Mouse (Mus musculus) C2C12 (cell line): Measurements from ENCODE around the gene Copa. TPM values are rescaled to one million over a fixed set of nuclear protein-coding genes. Genes with fewer than 3 reads are reported as not detected.
A peak's percentile ranks its signal among the peaks of the same experiment; 100 is the strongest.

Experiments
- H3K27me3 ChIP-seq: one replicate; pipeline ENCODE4 v1.6.1; 2011; ENCODE audit not compliant: control insufficient read depth, insufficient read depth, insufficient read length
- H3K36me3 ChIP-seq: one replicate; pipeline ENCODE4 v1.6.1; 2011; ENCODE audit not compliant: control insufficient read depth, insufficient read depth
- H3K4me3 ChIP-seq: one replicate; pipeline ENCODE4 v1.5.1; 2011; ENCODE audit warnings: mild to moderate bottlenecking, control low read depth; ENCODE audit not compliant: poor library complexity, insufficient read depth, severe bottlenecking
- H3K79me2 ChIP-seq: one replicate; pipeline ENCODE4 v1.6.1; 2011; ENCODE audit not compliant: control insufficient read depth, insufficient read depth
- H3K79me3 ChIP-seq: one replicate; pipeline ENCODE4 v1.6.1; 2011; ENCODE audit warnings: low read depth, control low read depth
- H3ac ChIP-seq: one replicate; pipeline ENCODE3; 2011; ENCODE audit warnings: low read depth; ENCODE audit not compliant: control insufficient read depth, insufficient read length
- CEBPB ChIP-seq: IDR thresholded peaks from one replicate; pipeline ENCODE4 v1.6.1; 2011; ENCODE audit warnings: low read depth, mild to moderate bottlenecking, control low read depth, moderate library complexity
- CTCF ChIP-seq: IDR thresholded peaks from one replicate; pipeline ENCODE4 v1.5.1; 2011; ENCODE audit not compliant: control insufficient read depth, insufficient read depth, insufficient read length
- FOSL1 ChIP-seq: IDR thresholded peaks from one replicate; pipeline ENCODE4 v1.8.0; 2011; ENCODE audit warnings: mild to moderate bottlenecking, low read length; ENCODE audit not compliant: poor library complexity, insufficient read depth, severe bottlenecking
- MAX ChIP-seq: IDR thresholded peaks from one replicate; pipeline ENCODE4 v1.6.1; 2011; ENCODE audit warnings: mild to moderate bottlenecking, control low read depth
- MYOD1 ChIP-seq: IDR thresholded peaks from one replicate; pipeline ENCODE4 v1.6.1; 2011; ENCODE audit warnings: low read depth; ENCODE audit not compliant: control insufficient read depth, insufficient read length
- MYOG ChIP-seq: IDR thresholded peaks from one replicate; pipeline ENCODE4 v1.6.1; 2011; ENCODE audit not compliant: control insufficient read depth, insufficient read length; ENCODE audit errors: extremely low read depth
- USF1 ChIP-seq: IDR thresholded peaks from one replicate; pipeline ENCODE4 v1.6.1; 2011; ENCODE audit warnings: low read depth, mild to moderate bottlenecking, control low read depth, moderate library complexity
- polyA plus RNA-seq: library from polyadenylated mRNA; unstranded; fragments of >200 nt; fragmentation: generic; extraction: Trizol; gene quantifications from one replicate; pipeline ENCODE4 v1.2.1, GENCODE M21; 2012; ENCODE audit warnings: missing spikeins

Copa gene
- polyA plus RNA-seq, 1 experiment: 113 TPM

DNA sequence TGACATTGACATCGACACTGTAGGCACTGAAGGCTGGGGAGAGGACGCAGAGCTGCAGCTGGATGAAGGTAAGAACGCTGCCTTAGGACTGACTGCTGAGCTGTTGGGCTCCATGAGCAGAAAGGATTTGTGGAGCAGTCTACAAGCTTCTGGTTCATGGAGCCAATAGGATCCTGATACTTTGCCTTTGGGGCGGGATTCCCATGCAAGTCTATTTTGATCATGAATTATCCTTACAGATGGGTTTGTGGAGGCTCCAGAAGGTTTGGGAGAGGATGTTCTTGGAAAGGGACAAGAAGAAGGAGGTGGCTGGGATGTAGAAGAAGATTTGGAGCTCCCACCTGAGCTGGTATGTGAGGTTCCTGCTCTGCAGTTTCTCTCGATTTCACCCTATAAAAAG, 34.6 kb downstream of the Copa start:
- Histone ChIP-seq H3K79me2 (no peaks in the 10 kb centered on the region), H3K36me3 (peaks cover 98% of the 10 kb centered on the region), H3K27me3 (no peaks in the 10 kb centered on the region), H3K79me3 (no peaks in the 10 kb centered on the region), H3K4me3 (no peak overlapping the region), H3ac (no peak overlapping the region)
- no peak for TF ChIP-seq MYOG

DNA sequence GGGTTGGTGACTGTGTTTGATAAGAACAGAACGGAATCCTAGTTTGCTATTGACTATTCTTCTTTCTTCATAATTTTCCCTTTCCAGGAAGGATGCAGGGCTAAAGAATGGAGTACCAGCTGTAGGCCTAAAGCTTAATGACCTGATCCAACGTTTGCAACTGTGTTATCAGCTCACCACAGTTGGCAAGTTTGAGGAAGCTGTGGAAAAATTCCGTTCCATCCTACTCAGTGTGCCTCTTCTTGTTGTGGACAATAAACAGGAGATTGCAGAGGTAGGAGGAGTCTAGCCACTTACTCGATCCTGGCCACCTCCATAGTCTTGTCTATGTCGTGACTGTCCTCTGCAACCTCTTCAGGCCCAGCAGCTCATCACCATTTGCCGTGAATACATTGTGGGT, 36.8 kb downstream of the Copa start:
- Histone ChIP-seq H3K36me3 (peaks cover 91% of the 10 kb centered on the region), H3K79me2 (no peaks in the 10 kb centered on the region), H3K4me3 (no peak overlapping the region), H3K79me3 (no peaks in the 10 kb centered on the region), H3ac (no peak overlapping the region), H3K27me3 (no peaks in the 10 kb centered on the region)
- no peak for TF ChIP-seq MAX
- no peak for TF ChIP-seq FOSL1
- TF ChIP-seq CEBPB: no peak
- no peak for TF ChIP-seq MYOD1
- no peak for TF ChIP-seq USF1
- TF ChIP-seq MYOG: no peak
- no peak for TF ChIP-seq CTCF

GRCm38 (mm10) chr1:172119720-172120119, 37.4 kb downstream of the Copa start:
- Histone ChIP-seq H3K4me3 (no peak overlapping the region), H3K27me3 (no peaks in the 10 kb centered on the region), H3ac (no peak overlapping the region), H3K79me3 (no peaks in the 10 kb centered on the region), H3K79me2 (no peaks in the 10 kb centered on the region), H3K36me3 (peaks cover 85% of the 10 kb centered on the region)
- TF ChIP-seq USF1 (no peak), CTCF (peak; percentile 54)

GRCm38 (mm10) chr1:172122671-172123070, 40.3 kb downstream of the Copa start:
- Histone ChIP-seq H3K79me3 (peaks cover 6% of the 10 kb centered on the region), H3K79me2 (peaks cover 10% of the 10 kb centered on the region), H3K27me3 (no peaks in the 10 kb centered on the region), H3K36me3 (peaks cover 55% of the 10 kb centered on the region), H3ac (no peak overlapping the region), H3K4me3 (no peak overlapping the region)
- TF ChIP-seq USF1 (no peak), MYOD1 (no peak), MAX (no peak), CTCF (no peak), CEBPB (no peak), MYOG (no peak), FOSL1 (no peak)

GRCm38 (mm10) chr1:172124572-172124971, 42.2 kb downstream of the Copa start:
- H3K36me3 ChIP-seq: peaks cover 48% of the 10 kb centered on the region
- H3ac ChIP-seq: no peak overlapping the region
- H3K79me3 ChIP-seq: peaks cover 6% of the 10 kb centered on the region
- peaks cover 13% of the 10 kb centered on the region for H3K79me2 ChIP-seq
- no peak overlapping the region for H3K4me3 ChIP-seq
- TF ChIP-seq CEBPB (no peak), USF1 (no peak), MYOD1 (no peak), MYOG (no peak)
- H3K27me3 ChIP-seq: no peaks in the 10 kb centered on the region

DNA sequence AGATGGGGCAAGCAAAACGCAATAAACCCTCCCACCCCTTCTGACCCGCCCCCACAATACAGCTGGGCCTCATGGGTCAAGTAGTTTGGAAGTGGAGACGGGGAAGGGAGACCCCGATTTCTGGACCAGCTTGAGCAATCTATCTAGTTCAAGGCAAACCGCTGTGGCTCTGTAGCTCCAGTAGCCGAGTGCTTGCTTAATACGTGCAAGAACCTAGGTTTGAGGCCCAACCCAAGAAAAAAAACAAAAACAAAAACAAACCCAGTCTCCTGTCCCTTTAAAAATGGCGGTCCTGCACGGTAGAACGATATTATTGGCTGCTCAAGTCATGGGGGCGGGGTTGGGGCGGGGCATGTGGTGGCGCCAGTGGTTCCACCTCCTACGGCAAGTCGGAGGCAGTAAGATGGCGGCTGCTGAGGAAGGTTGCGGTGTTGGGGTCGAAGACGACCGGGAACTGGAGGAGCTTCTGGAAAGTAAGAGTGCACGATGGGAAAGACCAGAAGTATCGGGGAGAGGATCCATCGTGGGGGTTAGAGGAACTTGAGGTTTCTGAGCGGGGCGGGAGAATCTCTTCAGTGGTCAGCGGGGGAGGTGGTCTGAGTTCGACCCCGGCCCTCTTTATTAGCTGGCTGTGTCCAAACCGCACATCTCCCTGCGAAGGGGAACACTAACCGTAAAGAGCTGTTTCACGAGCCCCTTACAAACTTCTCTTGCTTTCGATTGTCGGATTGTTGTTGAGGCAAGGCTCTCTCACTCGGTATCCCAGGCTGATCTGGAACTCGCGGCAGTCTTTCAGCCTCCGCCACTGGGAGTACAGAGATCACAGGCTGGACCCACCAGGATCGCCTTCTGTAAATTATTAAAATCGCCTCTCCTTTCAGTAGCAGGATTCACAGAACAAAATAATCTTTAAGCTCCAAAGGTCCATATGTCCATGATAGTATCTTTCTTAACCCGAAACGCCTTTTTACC, 44.3 kb downstream of the Copa start, which contains the start of gene Pex19:
Gene Pex19, plus strand, starts transcription at position 380 of the 972 bp plus-strand sequence.
- TF ChIP-seq FOSL1: no peak
- peak; percentile 27 for TF ChIP-seq USF1
- peak; percentile 58 for TF ChIP-seq MAX
- H3K27me3 ChIP-seq: no peaks in the 10 kb centered on the region
- H3K79me2 ChIP-seq: peaks cover 13% of the 10 kb centered on the region
- peak within 1 kb of the TSS; percentile 98 for H3K4me3 ChIP-seq
- peak within 1 kb of the TSS; percentile 56 for H3ac ChIP-seq
- H3K36me3 ChIP-seq: peaks cover 41% of the 10 kb centered on the region
- H3K79me3 ChIP-seq: peaks cover 6% of the 10 kb centered on the region
